ENCODE assay signal across 8 mouse cellular contexts in the genomic region with DNA sequence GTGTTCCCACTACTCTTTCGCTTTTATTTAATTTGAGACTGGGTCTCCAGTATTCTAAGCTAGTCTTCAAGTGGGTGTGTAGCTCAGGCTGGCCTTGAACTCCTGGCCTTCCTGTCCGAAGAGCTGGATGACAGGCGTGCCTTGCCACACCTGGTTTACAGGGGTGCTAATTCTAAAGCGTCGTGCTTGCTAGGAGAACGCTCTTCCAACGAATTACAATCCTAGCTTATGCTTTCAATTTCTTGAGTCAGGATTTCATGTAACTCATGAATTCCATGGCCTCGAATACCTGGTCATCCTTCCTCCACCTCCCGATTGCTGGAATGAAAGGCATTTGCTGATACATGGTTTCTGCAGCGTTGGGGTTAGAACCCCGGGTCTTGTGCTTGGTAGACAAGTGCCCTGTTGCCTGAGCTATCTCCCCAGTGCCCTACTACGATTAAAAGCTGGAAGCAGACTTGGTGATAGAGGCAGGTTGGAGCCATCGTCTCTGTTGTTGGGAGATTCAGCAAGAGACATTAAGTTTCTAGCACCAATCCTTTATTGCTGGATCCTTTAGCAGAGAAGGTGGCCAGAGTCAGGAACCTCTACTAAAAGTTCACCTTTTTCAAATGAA. TPM values are rescaled to one million over a fixed set of nuclear protein-coding genes. Genes with fewer than 3 reads are reported as not detected.
A peak's percentile ranks its signal among the peaks of the same experiment; 100 is the strongest.
DNase-seq lines count a peak whose midpoint lies in the region; ATAC-seq and TF ChIP-seq lines count a peak whose summit lies in the region.

No protein-coding gene starts in this region.

- peaks cover 35% of the 10 kb centered on the region for H3K4me1 ChIP-seq in heart, embryonic 13.5 days
- peaks cover 0 to 8% of the 10 kb centered on the region in 2 experiments; a peak in 1 of 4 replicates for H3K4me1 ChIP-seq in ES-E14 (ENCODE audit: control insufficient read depth in 2 of 2, insufficient read depth in 2 of 2, low read length in 2 of 2, poor library complexity in 1 of 2)
- H3K4me1 ChIP-seq in hindbrain, embryonic 10.5 days (replicated peaks): peaks cover 39% of the 10 kb centered on the region

- H3K79me2 ChIP-seq in macrophage (ENCODE audit: inconsistent target): peaks cover 41% of the 10 kb centered on the region

- H3K9ac ChIP-seq in heart, embryonic 13.5 days: peak overlapping the region; percentile 98
- H3K9ac ChIP-seq in ES-E14 (ENCODE audit: insufficient read depth, low read depth, low read length, poor library complexity, severe bottlenecking): peak overlapping the region; percentile 93

- H3K36me3 ChIP-seq in heart, embryonic 13.5 days: peaks cover 41% of the 10 kb centered on the region
- H3K36me3 ChIP-seq in ES-E14 (ENCODE audit: control insufficient read depth, insufficient read depth, low read length, poor library complexity, severe bottlenecking): peaks cover 27% of the 10 kb centered on the region
- H3K36me3 ChIP-seq in hindbrain, embryonic 10.5 days: peaks cover 41% of the 10 kb centered on the region
- H3K36me3 ChIP-seq in macrophage (ENCODE audit: inconsistent target): peaks cover 26% of the 10 kb centered on the region

- no peak for DNase-seq in heart, adult 8-10 months (ENCODE audit: low spot score)
- no peak for DNase-seq in ES-E14 (ENCODE audit: low read depth, low spot score)
- DNase-seq in hindbrain, embryonic 10.5 days (ENCODE audit: low spot score): no peak
- no peak for DNase-seq in cerebellum, postnatal 10 days
- no peak for DNase-seq in ovary, postnatal 10 days (ENCODE audit: low spot score)

- no peak for ATAC-seq in heart, embryonic 13.5 days (ENCODE audit: extremely low read depth, insufficient number of reproducible peaks, low FRiP score, low TSS enrichment)
- no peak for ATAC-seq in frontal cortex, adult (ENCODE audit: low TSS enrichment)

- H3K4me2 ChIP-seq in heart, embryonic 13.5 days: peak overlapping the region; percentile 81

- H3K4me3 ChIP-seq in heart, embryonic 13.5 days: peak overlapping the region; percentile 92
- peak overlapping the region; percentile 94 to 99 for H3K4me3 ChIP-seq in ES-E14 (ENCODE audit: insufficient read depth in 1 of 2, low read depth in 1 of 2, low read length in 2 of 2, poor library complexity in 1 of 2, severe bottlenecking in 1 of 2)
- H3K4me3 ChIP-seq in hindbrain, embryonic 10.5 days: peak overlapping the region; percentile 87
- peak overlapping the region; percentile 92 for H3K4me3 ChIP-seq in macrophage (ENCODE audit: inconsistent target)

- H3K9me3 ChIP-seq in heart, embryonic 13.5 days: no peaks in the 10 kb centered on the region
- no peaks in the 10 kb centered on the region for H3K9me3 ChIP-seq in ES-E14 (ENCODE audit: control insufficient read depth, insufficient read depth, low read depth, low read length)
- no peaks in the 10 kb centered on the region for H3K9me3 ChIP-seq in hindbrain, embryonic 10.5 days

- 19% methylated on average over 13 of the region's 13 CpGs for WGBS in heart, embryonic 13.5 days
- 38% methylated on average over 13 of the region's 13 CpGs for WGBS in hindbrain, embryonic 10.5 days
- 16% methylated on average over 13 of the region's 13 CpGs for WGBS in macrophage (ENCODE audit: missing documents)

- no peaks in the 10 kb centered on the region for H3K27me3 ChIP-seq in heart, embryonic 13.5 days (replicated peaks)
- no peaks in the 10 kb centered on the region for H3K27me3 ChIP-seq in hindbrain, embryonic 10.5 days (ENCODE audit: insufficient read depth, poor library complexity, severe bottlenecking)

- H3K27ac ChIP-seq in heart, embryonic 13.5 days (replicated peaks): peak overlapping the region; percentile 89
- H3K27ac ChIP-seq in ES-E14 (ENCODE audit: insufficient read depth, low read depth, low read length, poor library complexity, severe bottlenecking) (peak overlapping the region; percentile 89; the same call in 1 of the 2 replicates), macrophage (peak overlapping the region; percentile 76)
- H3K27ac ChIP-seq in hindbrain, embryonic 10.5 days: peak overlapping the region; percentile 99

- in situ Hi-C loops in ES-E14 (cut with MboI; ENCODE audit: low sequenced_read_pairs in 2 of 2, unreplicated experiment in 2 of 2): no loop called here

TF ChIP-seq in ES-E14, 5 proteins besides CTCF, POLR2A, EP300 and RAD21:
- TF ChIP-seq ZC3H11A (IDR thresholded peaks at IDR 0.05; ENCODE audit: borderline replicate concordance, low read depth, low read length) (no peak), HCFC1 (IDR thresholded peaks at IDR 0.05; ENCODE audit: borderline replicate concordance, insufficient read depth, low read length) (no peak), ZNF384 (IDR thresholded peaks at IDR 0.05; ENCODE audit: low read depth, low read length) (no peak), CHD2 (IDR thresholded peaks at IDR 0.05; ENCODE audit: low read depth, low read length) (no peak), MAFK (IDR thresholded peaks at IDR 0.05; ENCODE audit: insufficient read depth, low read depth, low read length) (no peak)

RNA-seq across cellular contexts. Expression of gene Kxd1, which starts 0.5 kb away (rescaled TPM):
- polyA plus RNA-seq in heart, embryonic 13.5 days (2015; fragmentation: Nextera tagmentation; extraction: Ambion mirVana): 65.8 and 71.2 TPM in 2 replicates
- 100 to 1,000 TPM in 3 of 4 experiments, 10 to 100 TPM in 1; 97.9 to 114 (median 103) TPM for total RNA-seq in heart, adult 8-10 months (2022)
- 27.9 and 35.3 TPM in 2 replicates for total RNA-seq in ES-E14 (2012; rRNA removed)
- 54.3 and 57.7 TPM in 2 replicates for polyA plus RNA-seq in hindbrain, embryonic 10.5 days (2016; fragmentation: Nextera tagmentation; extraction: Ambion mirVana)
- total RNA-seq in macrophage (2018; cell fraction: chromatin; rRNA removed): 10 to 100 TPM in 24 of 26 experiments, 1 to 10 TPM in 2; 8.3 to 50.5 (median 27.0) TPM
- total RNA-seq in macrophage (2018; cell fraction: cytosol; rRNA removed): 10 to 100 TPM; 46.2 to 87.2 (median 60.2) TPM
- 10 to 100 TPM; 15.4 to 47.1 (median 25.6) TPM for total RNA-seq in macrophage (2018; cell fraction: nucleus; rRNA removed)
- 50.0 to 80.3 TPM (median 65.4 TPM) in 3 replicates for polyA plus RNA-seq in macrophage (2018)

RNA-seq across cellular contexts. Expression of gene Fkbp8, which starts 0.8 kb away (rescaled TPM):
- polyA plus RNA-seq in heart, embryonic 13.5 days (2015; fragmentation: Nextera tagmentation; extraction: Ambion mirVana): 240 and 251 TPM in 2 replicates
- 100 to 1,000 TPM; 135 to 145 (median 137) TPM for total RNA-seq in heart, adult 8-10 months (2022)
- total RNA-seq in ES-E14 (2012; rRNA removed): 252 and 256 TPM in 2 replicates
- 311 and 360 TPM in 2 replicates for polyA plus RNA-seq in hindbrain, embryonic 10.5 days (2016; fragmentation: Nextera tagmentation; extraction: Ambion mirVana)
- 100 to 1,000 TPM; 130 to 375 (median 241) TPM for total RNA-seq in macrophage (2018; cell fraction: chromatin; rRNA removed)
- total RNA-seq in macrophage (2018; cell fraction: cytosol; rRNA removed): 100 to 1,000 TPM; 162 to 236 (median 198) TPM
- 100 to 1,000 TPM; 137 to 299 (median 210) TPM for total RNA-seq in macrophage (2018; cell fraction: nucleus; rRNA removed)
- 103 to 188 TPM (median 181 TPM) in 3 replicates for polyA plus RNA-seq in macrophage (2018)

RNA-seq across cellular contexts. Expression of gene Ell, which starts 11.0 kb away (rescaled TPM):
- polyA plus RNA-seq in heart, embryonic 13.5 days (2015; fragmentation: Nextera tagmentation; extraction: Ambion mirVana): 11.6 and 12.5 TPM in 2 replicates
- total RNA-seq in heart, adult 8-10 months (2022): 10 to 100 TPM in 3 of 4 experiments, 1 to 10 TPM in 1; 9.3 to 12.4 (median 10.6) TPM
- 15.8 and 16.1 TPM in 2 replicates for total RNA-seq in ES-E14 (2012; rRNA removed)
- polyA plus RNA-seq in hindbrain, embryonic 10.5 days (2016; fragmentation: Nextera tagmentation; extraction: Ambion mirVana): 20.5 and 22.4 TPM in 2 replicates
- 10 to 100 TPM in 25 of 26 experiments, 1 to 10 TPM in 1; 10.0 to 82.2 (median 37.5) TPM for total RNA-seq in macrophage (2018; cell fraction: chromatin; rRNA removed)
- total RNA-seq in macrophage (2018; cell fraction: cytosol; rRNA removed): 10 to 100 TPM in 24 of 26 experiments, 1 to 10 TPM in 2; 8.3 to 29.0 (median 18.3) TPM
- total RNA-seq in macrophage (2018; cell fraction: nucleus; rRNA removed): 10 to 100 TPM; 10.8 to 65.2 (median 25.1) TPM
- polyA plus RNA-seq in macrophage (2018): 18.8 to 33.9 TPM (median 21.7 TPM) in 3 replicates

RNA-seq across cellular contexts. Expression of gene Uba52, which starts 17.7 kb away (rescaled TPM):
- 842 and 891 TPM in 2 replicates for polyA plus RNA-seq in heart, embryonic 13.5 days (2015; fragmentation: Nextera tagmentation; extraction: Ambion mirVana)
- 1,000 to 10,000 TPM; 1,436 to 1,703 (median 1,558) TPM for total RNA-seq in heart, adult 8-10 months (2022)
- total RNA-seq in ES-E14 (2012; rRNA removed): 3,214 and 4,257 TPM in 2 replicates
- 914 and 933 TPM in 2 replicates for polyA plus RNA-seq in hindbrain, embryonic 10.5 days (2016; fragmentation: Nextera tagmentation; extraction: Ambion mirVana)
- total RNA-seq in macrophage (2018; cell fraction: chromatin; rRNA removed): 100 to 1,000 TPM in 1 of 26 experiments, 10 to 100 TPM in 25; 15.6 to 152 (median 42.1) TPM
- 1,000 to 10,000 TPM in 13 of 26 experiments, 100 to 1,000 TPM in 13; 668 to 1,500 (median 1,029) TPM for total RNA-seq in macrophage (2018; cell fraction: cytosol; rRNA removed)
- total RNA-seq in macrophage (2018; cell fraction: nucleus; rRNA removed): 100 to 1,000 TPM in 21 of 26 experiments, 10 to 100 TPM in 5; 73.7 to 183 (median 129) TPM
- 907 to 1,116 TPM (median 1,045 TPM) in 3 replicates for polyA plus RNA-seq in macrophage (2018)

RNA-seq across cellular contexts. Expression of gene Rex1bd, which starts 21.7 kb away (rescaled TPM):
- polyA plus RNA-seq in heart, embryonic 13.5 days (2015; fragmentation: Nextera tagmentation; extraction: Ambion mirVana): 116 and 125 TPM in 2 replicates
- 100 to 1,000 TPM; 118 to 133 (median 124) TPM for total RNA-seq in heart, adult 8-10 months (2022)
- total RNA-seq in ES-E14 (2012; rRNA removed): 125 and 130 TPM in 2 replicates
- polyA plus RNA-seq in hindbrain, embryonic 10.5 days (2016; fragmentation: Nextera tagmentation; extraction: Ambion mirVana): 131 and 148 TPM in 2 replicates
- 10 to 100 TPM in 18 of 26 experiments, 1 to 10 TPM in 8; 4.0 to 44.4 (median 19.7) TPM for total RNA-seq in macrophage (2018; cell fraction: chromatin; rRNA removed)
- 100 to 1,000 TPM in 7 of 26 experiments, 10 to 100 TPM in 19; 62.5 to 111 (median 90.4) TPM for total RNA-seq in macrophage (2018; cell fraction: cytosol; rRNA removed)
- 10 to 100 TPM in 25 of 26 experiments, 1 to 10 TPM in 1; 7.9 to 67.7 (median 32.9) TPM for total RNA-seq in macrophage (2018; cell fraction: nucleus; rRNA removed)
- 37.3 to 87.0 TPM (median 75.4 TPM) in 3 replicates for polyA plus RNA-seq in macrophage (2018)
